Mouse (Mus musculus): ENCODE measurements around the gene Nphp4.

DNA sequence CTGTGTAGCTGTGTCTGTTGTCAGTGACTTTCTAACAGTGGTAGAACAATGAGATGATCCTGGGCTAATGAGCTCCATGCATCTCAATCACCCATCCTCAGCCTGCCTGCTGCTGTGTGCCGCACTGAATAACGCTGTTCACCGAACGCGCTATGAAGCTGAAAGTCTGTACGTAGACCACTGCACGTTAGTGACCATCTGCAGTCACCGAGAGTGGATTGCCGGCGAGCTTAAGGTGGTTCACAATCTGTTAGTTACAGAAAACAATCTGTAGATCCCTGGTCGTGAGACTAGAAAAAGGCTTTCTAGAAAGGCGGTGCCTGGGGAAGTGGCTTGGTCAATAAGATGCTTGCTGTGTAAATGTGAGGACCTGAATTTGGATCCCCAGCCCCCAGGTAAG is 22.4 kb upstream of the Nphp4 start:
- no peak for TF ChIP-seq POLR2A (IDR thresholded peaks at IDR 0.05; ENCODE audit: borderline replicate concordance, extremely low read depth, low read depth, low read length)
- no peak for TF ChIP-seq CTCF (IDR thresholded peaks at IDR 0.05; ENCODE audit: insufficient read depth, low read length)
